Mouse (Mus musculus) left cerebral cortex, adult 2 months (tissue): ENCODE measurements around the gene Gm9513. TPM values are rescaled to one million over a fixed set of nuclear protein-coding genes. Genes with fewer than 3 reads are reported as not detected.

Experiments
- DNase-seq, 2 experiments: peaks; one replicate each; pipeline ENCODE4 v3.0.0; 2021 to 2022; ENCODE audit warnings: low spot score in 2 of 2, mixed read lengths in 1 of 2; ENCODE audit errors: extremely low spot score in 1 of 2
- H3K27ac ChIP-seq: fragments of 200-600 bp; 2 replicates; pipeline ENCODE4 v1.8.1; 2022
- H3K4me3 ChIP-seq: fragments of 200-600 bp; 2 replicates; pipeline ENCODE4 v1.8.1; 2022
- CTCF ChIP-seq: fragments of 200-600 bp; IDR thresholded peaks from 2 replicates; pipeline ENCODE4 v1.8.1; 2022; ENCODE audit warnings: antibody characterized with exemption, mild to moderate bottlenecking, moderate library complexity
- intact Hi-C: fragments of 180-260 bp; cut with DNase I; formaldehyde crosslinking; loops from one replicate; pipeline ENCODE4 v1.15.1; 2025
- long read RNA-seq, 2 experiments: library from polyadenylated mRNA; stranded (forward); transcript quantifications; one replicate each; pipeline ENCODE4 v2.0.0; 2021; ENCODE audit warnings: borderline mapping rate in 2 of 2
- total RNA-seq, 2 experiments: library from RNA; stranded (reverse); gene quantifications; 2 replicates each; pipeline ENCODE4 v1.2.3; 2021

Gene Gm9513
- not detected for total RNA-seq
- long read RNA-seq, experiment 1, result 0 reads
- long read RNA-seq, experiment 2, result 0 reads

GRCm38 (mm10) chr9:36475338-36475737 is at the start of gene Gm9513:
Gm9513 (plus strand) TSS chr9:36475638.
- intact Hi-C loops, result no loop called here

GRCm38 (mm10) chr9:36431584-36431983 is 43.9 kb upstream of the Gm9513 start, which contains the start of gene Gm7257:
Gm7257 (plus strand) TSS chr9:36431884.
- Histone ChIP-seq H3K27ac (no peak within 1 kb of the TSS), H3K4me3 (no peak within 1 kb of the TSS)
- no peak for TF ChIP-seq CTCF
- intact Hi-C loops, result loop anchor here (10.0 kb wide), 1 partner anchor 253 kb away; no protein-coding TSS in a partner anchor
- no peak for DNase-seq

More at GRCm38 (mm10) chr9:36475338-36475737, at the start of gene Gm9513:
- Histone ChIP-seq H3K27ac (no peak within 1 kb of the TSS), H3K4me3 (no peak within 1 kb of the TSS)
- no peak for TF ChIP-seq CTCF
- no peak for DNase-seq

GRCm38 (mm10) chr9:36435051-36435764 is 40.2 kb upstream of the Gm9513 start:
- TF ChIP-seq CTCF, result peak; percentile 17
- no peak for DNase-seq
- Histone ChIP-seq H3K27ac (no peak overlapping the region), H3K4me3 (no peak overlapping the region)
- intact Hi-C loops, result loop anchor here (5.0 to 10.0 kb wide), 2 partner anchors 250 to 563 kb away; no protein-coding TSS in a partner anchor

- DNase-seq, result no peak
- TF ChIP-seq CTCF, result no peak
- intact Hi-C loops, result no loop called here
These were observed 19.2 kb downstream of the Gm9513 start for GRCm38 (mm10) chr9:36494501-36495220.

GRCm38 (mm10) chr9:36495824-36496223 is 20.4 kb downstream of the Gm9513 start:
- intact Hi-C loops, result no loop called here
- H3K4me3 ChIP-seq, result no peak overlapping the region
- TF ChIP-seq CTCF, result no peak

More at GRCm38 (mm10) chr9:36494501-36495220, 19.2 kb downstream of the Gm9513 start:
- Histone ChIP-seq H3K4me3 (no peak overlapping the region), H3K27ac (no peak overlapping the region)

GRCm38 (mm10) chr9:36504211-36504610 is 28.8 kb downstream of the Gm9513 start:
- Histone ChIP-seq H3K4me3 (no peak overlapping the region), H3K27ac (no peak overlapping the region)
- intact Hi-C loops, result no loop called here
- no peak for DNase-seq
- TF ChIP-seq CTCF, result no peak

More at GRCm38 (mm10) chr9:36495824-36496223, 20.4 kb downstream of the Gm9513 start:
- no peak for DNase-seq
- no peak overlapping the region for H3K27ac ChIP-seq

Other genes starting within 250 kb of the Gm9513 start
- not detected for gene Gm7257, start 43.8 kb upstream of the Gm9513 start, total RNA-seq
- gene Gm5615, start 66.3 kb downstream of the Gm9513 start, total RNA-seq, result not detected
- not detected for gene Gm17689, start 107.0 kb downstream of the Gm9513 start, total RNA-seq
- not detected for gene A630095E13Rik, start 167.7 kb downstream of the Gm9513 start, total RNA-seq
- not detected for gene Acrv1, start 217.6 kb downstream of the Gm9513 start, total RNA-seq